Mouse (Mus musculus) E14TG2a.4 (cell line): ENCODE data around the gene Slc2a4.

Experiments used
- H3K27me3 ChIP-seq: 2 replicates; pipeline ENCODE4 v1.6.1; 2014; ENCODE audit warnings: low read length, control low read depth; ENCODE audit not compliant: insufficient read depth
- H3K36me3 ChIP-seq: 2 replicates; pipeline ENCODE4 v1.6.1; 2014; ENCODE audit warnings: low read length, control low read depth; ENCODE audit not compliant: insufficient read depth
- H3K4me1 ChIP-seq: replicated peaks from 2 replicates; pipeline ENCODE4 v1.6.1; 2014; ENCODE audit warnings: low read depth, low read length, control low read depth
- H3K4me3 ChIP-seq: replicated peaks from 2 replicates; pipeline ENCODE4 v1.5.1; 2014; ENCODE audit warnings: mild to moderate bottlenecking, low read length
- H3K9me3 ChIP-seq: 2 replicates; pipeline ENCODE4 v1.6.1; 2014; ENCODE audit warnings: low read length, control low read depth
- CTCF ChIP-seq: conservative IDR thresholded peaks from 2 replicates; pipeline ENCODE4 v1.5.1; 2014; ENCODE audit warnings: low read length
- NANOG ChIP-seq: IDR thresholded peaks from 2 replicates; pipeline ENCODE4 v1.6.1; 2014; ENCODE audit warnings: borderline replicate concordance, low read length, mixed read lengths
- POU5F1 ChIP-seq: IDR thresholded peaks from 2 replicates; pipeline ENCODE4 v1.6.1; 2014; ENCODE audit warnings: low read length, borderline replicate concordance

Slc2a4 gene

DNA sequence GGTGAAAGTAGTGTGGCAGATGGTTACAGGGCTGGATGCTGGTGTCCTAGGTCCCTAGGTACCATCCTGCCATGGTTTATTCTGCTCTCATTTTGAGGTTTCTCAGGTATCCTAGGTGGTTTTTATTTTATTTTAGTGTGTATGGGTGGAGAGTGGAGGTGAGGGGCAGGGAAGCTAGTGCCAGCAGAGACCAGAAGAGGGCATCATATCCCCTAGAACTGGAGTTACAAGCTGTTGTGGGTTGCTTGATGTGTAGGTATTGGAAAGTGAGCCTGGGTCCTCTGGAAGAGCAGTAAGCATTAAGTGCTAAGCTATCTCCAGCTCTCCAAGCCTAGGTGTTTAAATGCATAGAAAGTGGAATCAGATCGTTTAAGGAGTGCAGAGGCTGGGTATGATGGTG, 4.3 kb upstream of the Slc2a4 start:
- no peaks in the 10 kb centered on the region for H3K9me3 ChIP-seq
- peaks cover 14% of the 10 kb centered on the region for H3K4me1 ChIP-seq
- H3K36me3 ChIP-seq = no peaks in the 10 kb centered on the region
- TF ChIP-seq CTCF = peak; percentile 10; the same call in 1 of the 2 replicates
- TF ChIP-seq NANOG = no peak
- H3K27me3 ChIP-seq = peaks cover 21% of the 10 kb centered on the region
- no peak overlapping the region for H3K4me3 ChIP-seq

GRCm38 (mm10) chr11:69950807-69951459, 2.9 kb upstream of the Slc2a4 start:
- no peaks in the 10 kb centered on the region for H3K36me3 ChIP-seq
- peaks cover 27% of the 10 kb centered on the region for H3K4me1 ChIP-seq
- peaks cover 32% of the 10 kb centered on the region for H3K27me3 ChIP-seq
- TF ChIP-seq NANOG = no peak
- TF ChIP-seq CTCF = peak; percentile 38
- TF ChIP-seq POU5F1 = no peak
- H3K9me3 ChIP-seq = no peaks in the 10 kb centered on the region
- no peak overlapping the region for H3K4me3 ChIP-seq

DNA sequence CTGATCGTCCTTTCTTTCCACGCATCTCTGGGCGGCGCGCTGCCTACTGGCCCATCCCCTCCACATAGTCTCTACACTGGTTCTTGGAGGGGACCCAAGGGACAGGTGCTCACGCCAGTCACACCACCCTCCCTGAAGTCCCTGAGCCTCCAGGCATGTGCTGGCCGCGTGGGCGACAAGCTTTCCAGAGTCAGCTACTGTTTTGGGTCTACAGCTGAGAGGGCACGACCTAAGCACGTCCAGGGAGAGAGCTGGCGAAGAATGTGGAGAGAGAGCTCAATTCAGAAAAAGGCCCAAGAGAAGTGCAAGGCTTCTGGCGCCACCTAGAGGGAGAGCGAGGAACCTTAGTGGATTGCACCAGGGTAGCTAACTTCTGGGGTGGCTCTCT, 769 bp upstream of the Slc2a4 start:
- peaks cover 47% of the 10 kb centered on the region for H3K27me3 ChIP-seq
- H3K9me3 ChIP-seq = no peaks in the 10 kb centered on the region
- peak overlapping the region; percentile 82 for H3K4me3 ChIP-seq
- peaks cover 49% of the 10 kb centered on the region for H3K4me1 ChIP-seq
- H3K36me3 ChIP-seq = peaks cover 11% of the 10 kb centered on the region
- no peak for TF ChIP-seq POU5F1
- TF ChIP-seq CTCF = peak; percentile 91

DNA sequence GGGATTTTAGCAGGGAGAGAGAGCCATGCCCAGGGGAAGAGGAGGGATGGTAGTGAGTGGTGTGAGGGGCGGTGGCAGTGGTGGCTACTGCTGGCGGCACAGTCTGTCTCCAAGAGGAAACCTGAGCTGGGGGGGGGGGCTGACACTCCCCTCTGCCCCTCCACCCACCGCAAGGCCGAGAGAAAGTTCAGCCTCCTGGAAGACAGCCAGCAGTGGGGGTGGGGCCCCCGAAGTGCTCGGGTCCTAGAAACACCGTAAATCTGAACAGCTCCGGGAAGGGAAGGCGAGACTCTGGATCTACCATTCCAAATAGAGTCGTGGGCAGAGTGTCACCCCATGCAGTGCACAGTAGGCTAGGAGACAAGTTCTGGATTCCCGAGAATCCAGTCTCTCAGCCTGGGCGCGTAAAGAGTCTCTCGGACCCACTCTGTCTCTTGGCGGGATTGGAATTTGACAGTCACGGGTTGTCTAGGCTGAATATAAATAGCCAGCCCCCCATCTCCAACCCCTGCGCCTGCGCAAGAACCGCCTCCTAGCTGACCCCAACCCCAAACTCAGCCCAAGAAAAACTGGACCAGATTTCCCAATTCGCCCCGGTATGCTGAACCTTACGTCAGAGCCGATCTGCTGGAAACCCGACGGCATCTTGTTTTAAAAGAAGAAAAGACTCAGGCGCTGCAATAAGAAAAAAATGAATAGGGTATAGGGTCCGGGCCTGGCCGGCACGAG, 487 bp downstream of the Slc2a4 start:
- H3K27me3 ChIP-seq = peaks cover 52% of the 10 kb centered on the region
- peak overlapping the region; percentile 82 for H3K4me3 ChIP-seq
- TF ChIP-seq POU5F1 = no peak
- no peak for TF ChIP-seq NANOG
- H3K9me3 ChIP-seq = no peaks in the 10 kb centered on the region
- peaks cover 60% of the 10 kb centered on the region for H3K4me1 ChIP-seq
- peaks cover 11% of the 10 kb centered on the region for H3K36me3 ChIP-seq

DNA sequence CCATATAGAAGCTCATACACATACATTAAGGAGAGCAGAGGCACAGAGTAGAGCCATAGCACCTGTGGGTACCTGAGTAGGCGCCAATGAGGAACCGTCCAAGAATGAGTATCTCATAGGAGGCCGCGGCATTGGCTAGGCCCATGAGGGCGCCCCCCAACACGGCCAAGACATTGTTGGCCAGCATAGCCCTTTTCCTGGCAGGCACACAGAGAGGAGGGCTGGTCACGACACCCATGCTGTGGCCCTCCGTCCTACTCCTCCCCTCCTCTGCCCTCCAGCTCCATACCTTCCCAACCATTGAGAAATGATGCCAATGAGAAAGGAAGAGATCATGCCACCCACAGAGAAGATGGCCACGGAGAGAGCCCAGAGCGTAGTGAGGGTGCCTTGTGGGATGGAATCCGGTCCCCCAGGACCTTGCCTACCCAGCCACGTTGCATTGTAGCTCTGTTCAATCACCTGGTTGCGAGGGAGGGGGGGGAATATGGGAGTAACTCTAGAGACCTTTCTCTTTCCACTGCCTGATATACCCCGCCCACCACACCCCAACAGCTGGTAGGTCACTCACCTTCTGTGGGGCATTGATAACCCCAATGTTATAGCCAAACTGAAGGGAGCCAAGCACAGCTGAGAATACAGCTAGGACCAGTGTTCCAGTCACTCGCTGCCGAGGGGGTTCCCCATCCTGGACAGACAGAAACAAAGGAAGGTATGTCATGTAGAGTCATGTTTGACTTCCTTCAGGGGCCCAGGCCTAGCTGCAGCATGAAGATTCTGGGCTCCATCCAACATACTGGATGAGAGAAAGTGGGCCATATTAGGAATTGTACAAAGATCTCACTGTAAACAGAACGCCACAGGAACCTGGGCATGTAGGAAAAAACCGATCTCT, 1.7 kb downstream of the Slc2a4 start:
- TF ChIP-seq POU5F1 = no peak
- no peak for TF ChIP-seq CTCF
- no peak for TF ChIP-seq NANOG
- Histone ChIP-seq H3K4me1 (peaks cover 62% of the 10 kb centered on the region), H3K36me3 (peaks cover 11% of the 10 kb centered on the region), H3K9me3 (no peaks in the 10 kb centered on the region), H3K4me3 (0 out of 2 replicates have a peak overlapping the region, but pooled peaks have one; percentile 20), H3K27me3 (peaks cover 48% of the 10 kb centered on the region)

- Histone ChIP-seq H3K4me3 (no peak overlapping the region), H3K36me3 (peaks cover 18% of the 10 kb centered on the region), H3K9me3 (no peaks in the 10 kb centered on the region), H3K27me3 (peaks cover 55% of the 10 kb centered on the region), H3K4me1 (peaks cover 71% of the 10 kb centered on the region)
- TF ChIP-seq POU5F1 = no peak
- no peak for TF ChIP-seq CTCF
- TF ChIP-seq NANOG = no peak
Measured at GRCm38 (mm10) chr11:69945216-69945615, 2.8 kb downstream of the Slc2a4 start.

DNA sequence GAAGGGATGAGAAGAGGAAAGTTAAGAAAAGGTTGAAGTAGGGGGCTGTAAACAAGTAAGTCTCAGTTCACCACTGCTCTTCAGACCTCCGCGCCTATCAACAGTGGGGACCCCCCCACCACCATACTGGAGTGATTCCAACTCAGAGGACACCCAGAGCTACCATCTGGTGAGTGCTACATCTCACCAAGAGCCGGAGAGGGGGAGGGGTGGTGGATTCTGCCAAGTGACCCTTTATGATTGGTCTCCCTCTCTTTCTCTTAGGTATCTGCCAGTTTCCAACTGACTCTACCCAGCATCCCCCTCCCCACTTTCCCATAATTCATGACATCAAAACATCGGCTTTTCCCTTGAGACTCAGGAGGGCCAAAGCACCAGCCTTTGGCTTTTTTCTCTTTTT, 7.0 kb downstream of the Slc2a4 start:
- no peak overlapping the region for H3K4me3 ChIP-seq
- TF ChIP-seq CTCF (no peak), NANOG (no peak), POU5F1 (no peak)
- peaks cover 68% of the 10 kb centered on the region for H3K27me3 ChIP-seq
- H3K9me3 ChIP-seq = no peaks in the 10 kb centered on the region
- H3K4me1 ChIP-seq = peaks cover 83% of the 10 kb centered on the region
- H3K36me3 ChIP-seq = peaks cover 18% of the 10 kb centered on the region

- TF ChIP-seq POU5F1 = no peak
- peaks cover 63% of the 10 kb centered on the region for H3K27me3 ChIP-seq
- H3K4me1 ChIP-seq = peaks cover 74% of the 10 kb centered on the region
- no peak overlapping the region for H3K4me3 ChIP-seq
- peaks cover 14% of the 10 kb centered on the region for H3K36me3 ChIP-seq
- H3K9me3 ChIP-seq = no peaks in the 10 kb centered on the region
Measured at GRCm38 (mm10) chr11:69939731-69940130, 8.3 kb downstream of the Slc2a4 start.
